Mouse (Mus musculus) testis, adult 2 months (tissue): ENCODE data around the gene Tas2r143. TPM values are rescaled to one million over a fixed set of nuclear protein-coding genes. Genes with fewer than 3 reads are reported as not detected.
A peak's percentile ranks its signal among the peaks of the same experiment; 100 is the strongest.

Experiments
- H3K27ac ChIP-seq: fragments of 200-500 bp; 2 replicates; pipeline ENCODE4 v1.5.1; 2012; ENCODE audit warnings: low read depth, low read length; ENCODE audit not compliant: control insufficient read depth, insufficient read depth
- H3K27me3 ChIP-seq: fragments of 200-500 bp; 2 replicates; pipeline ENCODE4 v1.6.1; 2012; ENCODE audit warnings: mild to moderate bottlenecking, low read length, moderate library complexity; ENCODE audit not compliant: control insufficient read depth, insufficient read depth
- H3K36me3 ChIP-seq: fragments of 200-500 bp; 2 replicates; pipeline ENCODE4 v1.6.1; 2012; ENCODE audit warnings: mild to moderate bottlenecking, low read length; ENCODE audit not compliant: control insufficient read depth, insufficient read depth
- H3K4me1 ChIP-seq: fragments of 200-500 bp; 2 replicates; pipeline ENCODE4 v1.6.1; 2012; ENCODE audit warnings: low read length; ENCODE audit not compliant: control insufficient read depth, insufficient read depth
- H3K4me3 ChIP-seq: fragments of 200-500 bp; 2 replicates; pipeline ENCODE4 v1.5.1; 2012; ENCODE audit warnings: low read depth, mild to moderate bottlenecking, low read length, moderate library complexity, mixed read lengths; ENCODE audit not compliant: control insufficient read depth
- CTCF ChIP-seq: fragments of 200-500 bp; IDR thresholded peaks from 2 replicates; pipeline ENCODE4 v1.5.1; 2012; ENCODE audit warnings: low read depth, mild to moderate bottlenecking, inconsistent platforms, low read length, moderate library complexity; ENCODE audit not compliant: control insufficient read depth, insufficient read depth, insufficient replicate concordance
- POLR2A ChIP-seq: fragments of 200-500 bp; IDR thresholded peaks from 2 replicates; pipeline ENCODE4 v1.6.1; 2012; ENCODE audit warnings: low read depth, mild to moderate bottlenecking, inconsistent platforms, low read length, moderate library complexity; ENCODE audit not compliant: control insufficient read depth
- polyA plus RNA-seq: library from polyadenylated mRNA; depleted of rRNA; stranded (reverse); fragments of >200 nt; gene quantifications from 2 replicates; pipeline ENCODE4 v1.2.3, GENCODE M21; 2012

Tas2r143 gene
- polyA plus RNA-seq, 1 experiment: not detected

GRCm38 (mm10) chr6:42355366-42355765, 44.7 kb upstream of the Tas2r143 start:
- H3K27ac ChIP-seq: no peak overlapping the region
- TF ChIP-seq CTCF (no peak), POLR2A (no peak)
- no peaks in the 10 kb centered on the region for H3K36me3 ChIP-seq
- H3K4me3 ChIP-seq: no peak overlapping the region
- H3K4me1 ChIP-seq: peaks cover 7% of the 10 kb centered on the region
- no peaks in the 10 kb centered on the region for H3K27me3 ChIP-seq

GRCm38 (mm10) chr6:42355794-42356600, 44.0 kb upstream of the Tas2r143 start:
- no peak overlapping the region for H3K27ac ChIP-seq
- no peak overlapping the region for H3K4me3 ChIP-seq
- no peaks in the 10 kb centered on the region for H3K27me3 ChIP-seq
- no peak for TF ChIP-seq POLR2A
- TF ChIP-seq CTCF: no peak
- no peaks in the 10 kb centered on the region for H3K36me3 ChIP-seq
- H3K4me1 ChIP-seq: peaks cover 6% of the 10 kb centered on the region

GRCm38 (mm10) chr6:42356913-42357312, 43.1 kb upstream of the Tas2r143 start:
- Histone ChIP-seq H3K4me3 (no peak overlapping the region), H3K27me3 (no peaks in the 10 kb centered on the region), H3K4me1 (peaks cover 6% of the 10 kb centered on the region), H3K36me3 (no peaks in the 10 kb centered on the region), H3K27ac (no peak overlapping the region)
- no peak for TF ChIP-seq POLR2A
- TF ChIP-seq CTCF: no peak

GRCm38 (mm10) chr6:42357901-42358300, 42.1 kb upstream of the Tas2r143 start:
- H3K27me3 ChIP-seq: no peaks in the 10 kb centered on the region
- peak overlapping the region; percentile 59 for H3K27ac ChIP-seq
- no peak overlapping the region for H3K4me3 ChIP-seq
- no peaks in the 10 kb centered on the region for H3K36me3 ChIP-seq
- peaks cover 8% of the 10 kb centered on the region for H3K4me1 ChIP-seq
- TF ChIP-seq POLR2A: no peak
- TF ChIP-seq CTCF: no peak

- Histone ChIP-seq H3K27me3 (no peaks in the 10 kb centered on the region), H3K27ac (peak overlapping the region; percentile 83), H3K36me3 (no peaks in the 10 kb centered on the region), H3K4me1 (peaks cover 8% of the 10 kb centered on the region), H3K4me3 (no peak overlapping the region)
- TF ChIP-seq POLR2A (no peak), CTCF (no peak)
These were observed 41.1 kb upstream of the Tas2r143 start for GRCm38 (mm10) chr6:42358901-42359300.

GRCm38 (mm10) chr6:42359364-42360147, 40.5 kb upstream of the Tas2r143 start:
- Histone ChIP-seq H3K27me3 (no peaks in the 10 kb centered on the region), H3K36me3 (no peaks in the 10 kb centered on the region), H3K27ac (peak overlapping the region; percentile 83), H3K4me3 (no peak overlapping the region), H3K4me1 (peaks cover 8% of the 10 kb centered on the region)
- TF ChIP-seq CTCF (no peak), POLR2A (no peak)

- H3K27ac ChIP-seq: peak overlapping the region; percentile 65
- no peaks in the 10 kb centered on the region for H3K27me3 ChIP-seq
- TF ChIP-seq CTCF (no peak), POLR2A (no peak)
- peaks cover 8% of the 10 kb centered on the region for H3K4me1 ChIP-seq
- peak overlapping the region; percentile 68 for H3K4me3 ChIP-seq
- H3K36me3 ChIP-seq: no peaks in the 10 kb centered on the region
These were observed 39.7 kb upstream of the Tas2r143 start for GRCm38 (mm10) chr6:42360231-42360840.
